Mouse (Mus musculus): Measurements from ENCODE around the gene Slfn14.

GRCm38 (mm10) chr11:83335826-83336225 is 49.3 kb upstream of the Slfn14 start:
- TF ChIP-seq GATA1 (IDR thresholded peaks at IDR 0.05; ENCODE audit: low read length) (no peak), TAL1 (IDR thresholded peaks at IDR 0.05; ENCODE audit: low read length) (no peak)
